Mouse (Mus musculus) cortical plate, adult 2 months (tissue): ENCODE results near the gene Uqcc3. TPM values are rescaled to one million over a fixed set of nuclear protein-coding genes. Genes with fewer than 3 reads are reported as not detected.
"Not testable (repeated sequence)": the region's sequence is repeated elsewhere in the genome, so short reads cannot be mapped to it uniquely, and the experiment has no call there.

ENCODE experiments used
- H3K27ac ChIP-seq: fragments of 200-500 bp; 2 replicates; pipeline ENCODE4 v1.5.1; 2012; ENCODE audit warnings: low read length, control low read depth, inconsistent platforms; ENCODE audit not compliant: insufficient read depth
- H3K4me1 ChIP-seq: fragments of 200-500 bp; 2 replicates; pipeline ENCODE4 v1.6.1; 2011; ENCODE audit warnings: low read length; ENCODE audit not compliant: control insufficient read depth, insufficient read depth
- H3K4me3 ChIP-seq: fragments of 200-500 bp; 2 replicates; pipeline ENCODE4 v1.5.1; 2011; ENCODE audit warnings: mild to moderate bottlenecking, low read length, control low read depth; ENCODE audit not compliant: insufficient read depth
- CTCF ChIP-seq: fragments of 200-500 bp; IDR thresholded peaks from 2 replicates; pipeline ENCODE4 v1.5.1; 2011; ENCODE audit warnings: mild to moderate bottlenecking, control low read depth, low read length; ENCODE audit not compliant: insufficient read depth; ENCODE audit errors: extremely low read depth
- POLR2A ChIP-seq: fragments of 200-500 bp; IDR thresholded peaks from 2 replicates; pipeline ENCODE4 v1.6.1; 2011; ENCODE audit warnings: mild to moderate bottlenecking, low read length, control low read depth; ENCODE audit not compliant: insufficient read depth; ENCODE audit errors: extremely low read depth
- polyA plus RNA-seq: library from polyadenylated mRNA; depleted of rRNA; stranded (reverse); fragments of >200 nt; gene quantifications from 2 replicates; pipeline ENCODE4 v1.2.3, GENCODE M21; 2012

Gene Uqcc3
- polyA plus RNA-seq, 1 experiment: 70.1 TPM

DNA sequence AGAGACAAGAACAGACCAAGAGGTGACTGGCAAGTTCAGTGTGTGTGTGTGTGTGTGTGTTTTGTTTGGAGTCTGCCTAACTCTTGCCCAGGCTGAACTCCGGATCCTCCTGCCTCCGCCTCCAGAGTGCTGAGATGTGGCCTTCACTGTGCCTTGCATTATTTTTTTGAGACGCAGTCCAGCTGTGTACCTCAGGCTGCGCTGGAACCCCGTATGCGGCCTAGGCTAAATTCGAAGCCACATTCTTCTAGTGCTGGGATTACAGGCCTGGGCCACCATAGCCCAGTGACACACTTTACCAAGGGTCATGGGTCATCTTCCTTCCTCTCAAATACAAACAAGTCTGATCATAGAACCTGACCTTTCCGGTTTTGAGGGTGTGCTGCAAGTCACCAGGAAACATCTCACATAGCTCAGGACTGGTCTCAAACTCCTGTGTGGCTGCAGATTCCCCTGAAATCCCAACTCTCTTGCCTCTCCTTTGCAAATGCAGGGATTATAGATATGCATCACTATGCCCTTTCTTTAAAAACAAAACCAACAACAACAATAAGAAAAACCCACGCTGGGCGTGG, 8.4 kb downstream of the Uqcc3 start:
- Histone ChIP-seq H3K4me3 (peak overlapping the region; percentile 60), H3K27ac (no peak overlapping the region), H3K4me1 (no peaks in the 10 kb centered on the region)
- TF ChIP-seq CTCF (no peak), POLR2A (no peak)

DNA sequence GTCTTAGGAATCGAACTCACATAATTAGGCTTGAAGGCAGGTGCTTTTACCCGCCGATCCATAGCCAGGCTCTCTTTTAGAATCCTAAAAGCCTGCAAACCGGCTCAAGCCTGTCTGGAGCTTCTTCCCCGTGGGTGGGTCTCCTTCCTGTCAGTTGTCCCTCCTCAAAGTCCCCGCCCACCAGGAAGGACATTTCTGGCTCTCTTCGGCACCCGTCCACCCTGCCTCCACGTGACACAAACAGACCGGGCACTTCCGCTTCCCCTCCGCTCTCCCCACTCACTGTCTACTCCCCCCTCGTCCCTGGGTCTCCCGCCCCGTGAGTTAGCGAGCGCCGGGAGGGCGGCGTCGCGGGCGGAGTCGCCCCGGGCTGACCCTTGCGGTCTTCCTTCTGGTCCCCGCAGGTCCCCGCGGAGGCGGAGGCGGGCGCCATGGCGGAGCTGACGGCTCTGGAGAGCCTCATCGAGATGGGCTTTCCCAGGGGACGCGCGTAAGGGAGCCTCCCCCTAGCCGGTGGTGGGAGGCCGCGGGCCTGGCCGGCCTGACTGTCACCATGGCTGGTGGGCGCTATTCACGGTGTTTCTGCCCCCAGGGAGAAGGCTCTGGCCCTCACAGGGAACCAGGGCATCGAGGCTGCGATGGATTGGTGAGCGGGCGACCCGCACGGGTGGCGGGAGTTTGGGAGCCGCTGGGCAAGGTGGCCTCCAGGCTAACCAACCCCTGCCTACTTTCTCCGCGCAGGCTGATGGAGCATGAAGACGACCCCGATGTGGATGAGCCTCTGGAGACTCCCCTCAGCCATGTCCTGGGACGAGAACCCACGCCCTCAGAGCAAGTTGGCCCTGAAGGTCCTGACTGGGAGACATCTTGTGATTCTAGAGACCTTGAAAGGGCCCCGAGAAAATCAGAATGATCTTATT, 9.2 kb downstream of the Uqcc3 start, which contains the start of gene Ubxn1:
Gene Ubxn1, plus strand, starts transcription at position 230 of the 920 bp plus-strand sequence.
- H3K4me3 ChIP-seq: peak within 1 kb of the TSS; percentile 60
- no peak; the same call in 1 of the 2 replicates for TF ChIP-seq POLR2A
- TF ChIP-seq CTCF: no peak
- no peaks in the 10 kb centered on the region for H3K4me1 ChIP-seq
- peak within 1 kb of the TSS; percentile 49 for H3K27ac ChIP-seq

DNA sequence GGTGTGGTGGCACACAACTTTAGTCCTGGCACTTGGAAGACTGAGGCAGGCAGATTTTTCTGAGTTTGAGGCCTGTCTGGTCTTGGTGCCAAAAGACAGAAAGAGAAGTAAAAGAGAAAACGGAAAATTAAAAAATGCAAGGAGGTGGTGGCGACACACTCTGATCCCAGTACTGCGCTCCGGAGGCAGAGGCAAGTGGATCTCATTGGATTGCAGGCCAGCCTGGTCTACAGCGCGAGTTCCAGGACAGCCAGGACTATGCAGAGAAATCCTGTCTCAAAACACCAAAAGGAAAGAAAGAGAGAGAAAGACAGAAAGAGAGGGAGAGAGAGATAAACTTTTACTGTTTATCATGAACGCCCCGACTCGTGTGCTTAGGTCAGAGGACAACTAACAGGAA, 9.9 kb downstream of the Uqcc3 start:
- peak overlapping the region; percentile 60 for H3K4me3 ChIP-seq
- H3K27ac ChIP-seq: peak overlapping the region; percentile 8; the same call in 1 of the 2 replicates

DNA sequence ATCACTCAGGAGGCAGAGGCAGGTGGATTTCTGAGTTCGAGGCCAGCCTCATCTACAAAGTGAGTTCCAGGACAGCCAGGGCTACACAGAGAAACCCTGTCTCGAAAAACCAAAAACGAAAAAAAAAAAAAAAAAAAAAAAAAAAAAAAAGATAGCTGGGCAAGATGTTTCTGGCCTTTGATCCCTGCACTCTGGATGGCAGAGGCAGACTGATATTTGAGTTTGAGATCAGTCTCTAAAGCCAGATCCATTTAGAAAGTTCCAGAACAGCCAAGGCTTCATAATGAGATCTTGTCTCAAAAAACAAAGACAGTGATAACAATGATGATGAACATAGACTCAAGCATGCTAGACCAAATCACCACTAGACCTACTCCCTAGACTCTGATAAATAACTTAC, 10.3 kb downstream of the Uqcc3 start:
- not testable (repeated sequence) for H3K27ac ChIP-seq, H3K4me3 ChIP-seq, H3K4me1 ChIP-seq

More for the DNA sequence above, 9.9 kb downstream of the Uqcc3 start:
- H3K4me1 ChIP-seq: no peaks in the 10 kb centered on the region
- TF ChIP-seq CTCF (no peak), POLR2A (no peak)

DNA sequence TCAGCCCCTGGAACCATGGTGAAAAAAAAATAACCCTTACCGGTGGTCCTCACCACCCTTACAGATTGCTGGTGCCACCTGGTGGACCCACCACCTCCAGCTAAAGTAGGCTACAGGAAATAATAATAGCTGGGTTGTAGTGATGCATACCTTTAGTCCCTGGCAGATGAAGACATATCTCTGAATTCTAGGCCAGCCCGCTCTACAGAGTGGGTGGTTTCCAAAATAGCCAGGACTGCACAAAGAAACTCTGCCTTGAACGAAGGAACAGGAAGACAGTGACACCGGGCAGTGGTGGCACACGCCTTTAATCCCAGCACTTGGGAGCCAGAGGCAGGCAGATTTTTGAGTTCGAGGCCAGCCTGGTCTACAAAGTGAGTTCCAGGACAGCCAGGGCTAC, 16.5 kb downstream of the Uqcc3 start:
- no peaks in the 10 kb centered on the region for H3K4me1 ChIP-seq
- TF ChIP-seq POLR2A (no peak), CTCF (no peak)
- H3K27ac ChIP-seq: no peak overlapping the region; the same call in 1 of the 2 replicates
- no peak overlapping the region for H3K4me3 ChIP-seq

DNA sequence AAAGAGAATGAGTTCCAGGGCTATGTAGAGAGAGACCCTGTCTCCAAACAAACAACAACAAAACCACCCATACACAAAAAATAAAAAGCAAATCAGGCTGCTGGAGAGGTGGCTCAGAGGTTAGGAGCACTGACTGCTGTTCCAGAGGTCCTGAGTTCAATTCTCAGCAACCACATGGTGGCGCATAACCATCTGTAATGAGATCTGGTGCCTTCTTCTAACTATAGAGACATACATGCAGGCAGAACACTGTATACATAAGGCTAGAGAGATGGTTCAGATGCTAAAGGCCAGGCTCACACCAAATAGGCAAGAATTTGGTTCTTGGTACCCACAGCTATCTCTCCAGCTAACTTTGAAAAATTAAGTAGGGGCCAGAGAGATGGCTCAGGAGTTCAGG, 21.7 kb downstream of the Uqcc3 start:
- TF ChIP-seq CTCF (0 out of 2 replicates have a peak, but pooled peaks have one; percentile 15), POLR2A (no peak)
- no peak overlapping the region for H3K4me3 ChIP-seq
- H3K27ac ChIP-seq: no peak overlapping the region
- H3K4me1 ChIP-seq: no peaks in the 10 kb centered on the region

DNA sequence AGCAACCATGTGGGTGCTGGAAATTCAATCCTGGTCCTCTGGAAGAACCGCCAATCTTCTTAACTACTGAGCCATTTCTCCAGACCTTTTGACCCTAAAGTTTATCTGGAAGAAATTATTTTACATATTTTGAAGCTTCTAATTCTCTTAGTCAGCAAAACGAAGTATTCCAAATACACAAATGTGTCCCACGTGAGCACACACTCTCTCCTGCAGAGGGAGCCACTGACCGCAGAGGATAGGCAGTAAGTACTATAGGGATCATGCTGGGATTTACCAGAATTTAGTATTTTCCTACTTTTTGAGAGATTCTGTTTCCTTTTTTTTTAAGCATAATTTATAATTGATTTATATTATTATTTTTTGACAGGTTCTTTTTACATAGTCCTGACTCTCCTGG, 23.0 kb downstream of the Uqcc3 start:
- H3K27ac ChIP-seq: no peak overlapping the region
- no peak overlapping the region for H3K4me3 ChIP-seq
- H3K4me1 ChIP-seq: no peaks in the 10 kb centered on the region
- peak; percentile 61 for TF ChIP-seq CTCF
- TF ChIP-seq POLR2A: no peak

DNA sequence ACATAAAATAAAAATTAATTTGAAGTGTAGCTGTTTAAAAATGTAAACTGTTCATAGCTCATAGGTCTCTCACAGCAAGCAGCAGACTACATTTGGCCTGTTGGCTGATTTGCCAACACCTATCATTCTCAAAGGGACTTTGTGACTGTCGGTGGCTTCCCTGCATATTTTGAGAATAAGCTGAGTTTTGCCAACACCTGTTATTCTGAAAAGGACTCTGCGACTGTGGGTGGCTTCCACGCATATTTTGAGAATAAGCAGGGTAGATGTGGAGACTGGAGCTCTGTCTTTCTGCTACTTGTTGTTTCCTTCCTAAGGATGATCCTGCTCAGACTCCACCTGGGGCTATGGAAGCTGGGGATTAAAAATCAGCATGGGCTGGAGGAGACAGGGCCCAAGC, 27.6 kb downstream of the Uqcc3 start:
- H3K4me1 ChIP-seq: 0 out of 2 replicates have a peak, but pooled peaks cover 1% of the 10 kb centered on the region
- TF ChIP-seq POLR2A: no peak
- TF ChIP-seq CTCF: no peak
- H3K4me3 ChIP-seq: no peak overlapping the region
- H3K27ac ChIP-seq: no peak overlapping the region

DNA sequence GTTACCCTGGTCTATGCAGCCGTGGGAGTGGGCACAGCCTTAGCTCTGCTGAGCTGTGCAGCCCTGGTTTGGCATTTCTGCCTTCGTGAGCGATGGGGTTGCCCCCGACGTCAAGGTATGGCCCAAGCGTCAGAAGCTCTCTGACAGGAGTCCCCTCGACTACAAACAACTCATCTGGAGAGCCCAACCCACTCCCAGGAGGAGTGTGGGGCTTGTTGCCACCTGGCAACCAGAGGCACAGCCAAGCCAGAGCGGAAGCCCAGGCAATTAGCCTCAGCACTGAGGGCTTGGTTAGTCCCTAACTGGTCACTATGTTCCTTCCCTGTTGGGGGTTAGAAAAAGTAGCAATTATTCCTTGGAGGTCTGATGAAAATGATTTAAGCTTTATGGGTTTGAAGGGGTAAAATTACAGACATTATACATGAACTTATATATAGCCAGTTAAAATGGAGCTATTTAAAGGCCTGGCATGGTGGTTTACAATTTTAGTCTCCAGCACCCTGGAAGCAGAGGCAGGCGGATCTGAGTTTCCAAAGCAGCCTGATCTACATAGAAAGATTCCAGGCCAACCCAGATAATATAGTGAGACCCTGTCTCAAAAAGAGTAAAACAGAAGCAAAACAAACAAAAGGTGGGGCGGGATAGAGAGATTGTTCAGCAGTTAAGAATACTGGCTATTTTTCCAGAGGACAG, 28.3 kb downstream of the Uqcc3 start:
- Histone ChIP-seq H3K4me3 (no peak overlapping the region), H3K4me1 (0 out of 2 replicates have a peak, but pooled peaks cover 1% of the 10 kb centered on the region), H3K27ac (peak overlapping the region; percentile 43)
- TF ChIP-seq POLR2A (no peak), CTCF (no peak)
